Mouse (Mus musculus) bone marrow, adult 2 months (tissue): Measurements from ENCODE around the gene Ushbp1.

Experiments
- CTCF ChIP-seq: fragments of 200-500 bp; IDR thresholded peaks from 2 replicates; pipeline ENCODE4 v1.5.1; 2011; ENCODE audit warnings: low read length, control low read depth; ENCODE audit not compliant: control insufficient read depth, insufficient read depth
- POLR2A ChIP-seq: fragments of 200-500 bp; IDR thresholded peaks from 2 replicates; pipeline ENCODE4 v1.6.1; 2011; ENCODE audit warnings: low read depth, mild to moderate bottlenecking, control low read depth, low read length, borderline replicate concordance; ENCODE audit not compliant: control insufficient read depth

GRCm38 (mm10) chr8:71411535-71412273 is 16.1 kb upstream of the Ushbp1 start:
- no peak for TF ChIP-seq CTCF
- TF ChIP-seq POLR2A, result no peak
